Mouse (Mus musculus): Measurements from ENCODE around the gene Ptgr1.

DNA sequence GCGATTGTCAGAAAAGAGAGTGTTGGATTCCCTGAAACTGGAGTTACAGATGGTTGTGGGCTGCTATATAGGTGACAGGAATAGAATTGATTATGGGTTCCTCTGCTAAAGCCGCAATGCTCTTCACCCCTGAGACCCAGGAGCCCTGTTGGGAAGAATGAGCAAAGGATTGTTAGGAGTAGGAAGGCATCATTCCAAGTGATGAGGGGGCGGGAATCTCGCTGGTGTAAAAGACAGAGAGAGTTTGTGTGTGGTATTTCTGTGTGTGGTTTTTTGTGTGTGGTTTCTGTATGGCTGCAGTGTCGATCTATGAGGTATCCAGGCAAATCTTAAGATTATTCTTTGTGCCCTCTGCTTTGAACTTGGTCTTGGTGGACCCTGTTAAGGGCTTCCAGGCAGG lies 42.2 kb downstream of the Ptgr1 start:
- TF ChIP-seq TAL1 (IDR thresholded peaks at IDR 0.05; ENCODE audit: low read length) (no peak), GATA1 (IDR thresholded peaks at IDR 0.05; ENCODE audit: low read length) (no peak)
